Mouse (Mus musculus): ENCODE data around the gene Pcgf6. TPM values are rescaled to one million over a fixed set of nuclear protein-coding genes. Genes with fewer than 3 reads are reported as not detected.

Pcgf6 gene
- polyA plus RNA-seq, 1 experiment from 2014 or later, result 13.9 TPM

DNA sequence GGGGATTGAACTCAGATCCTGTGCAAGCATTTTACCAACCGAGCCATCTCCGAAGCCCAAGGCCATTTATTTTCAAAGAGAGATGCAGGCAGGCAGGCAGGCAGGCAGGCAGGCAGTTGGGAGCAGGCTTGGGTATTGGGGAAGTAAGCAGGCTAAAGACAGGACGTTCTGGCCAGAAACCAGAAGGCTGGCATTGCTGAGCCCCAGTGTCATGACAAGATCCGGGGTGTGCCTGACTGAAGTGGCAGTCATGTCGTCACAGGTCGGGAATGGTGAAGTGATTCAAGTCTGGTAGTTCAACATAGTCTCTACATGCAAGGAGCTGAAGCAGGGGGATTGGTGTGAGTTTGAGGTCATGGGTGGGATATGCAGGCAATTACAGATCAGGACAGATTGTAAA lies 63.1 kb downstream of the Pcgf6 start:
- H3K4me2 ChIP-seq (ENCODE audit: low read depth, low read length), result no peak overlapping the region
- H3K36me3 ChIP-seq (ENCODE audit: control insufficient read depth, insufficient read depth, low read length), result no peaks in the 10 kb centered on the region
- H3K9me3 ChIP-seq (ENCODE audit: control insufficient read depth, low read length), result no peaks in the 10 kb centered on the region
- ATAC-seq (ENCODE audit: low read depth) (no peak), DNase-seq (ENCODE audit: low spot score) (no peak)
- no peak overlapping the region for H3K9ac ChIP-seq (ENCODE audit: low read depth, low read length)
- no peak overlapping the region for H3K4me3 ChIP-seq (ENCODE audit: low read depth, low read length)
- 70% methylated on average over 6 of the region's 6 CpGs for WGBS
- 0 out of 2 replicates have a peak, but pooled peaks cover 8% of the 10 kb centered on the region for H3K4me1 ChIP-seq (ENCODE audit: control insufficient read depth, insufficient read depth, low read length)
- H3K27me3 ChIP-seq (replicated peaks; ENCODE audit: control insufficient read depth, insufficient read depth, low read length), result no peaks in the 10 kb centered on the region
- no peak overlapping the region for H3K27ac ChIP-seq (replicated peaks; ENCODE audit: low read depth, low read length)

DNA sequence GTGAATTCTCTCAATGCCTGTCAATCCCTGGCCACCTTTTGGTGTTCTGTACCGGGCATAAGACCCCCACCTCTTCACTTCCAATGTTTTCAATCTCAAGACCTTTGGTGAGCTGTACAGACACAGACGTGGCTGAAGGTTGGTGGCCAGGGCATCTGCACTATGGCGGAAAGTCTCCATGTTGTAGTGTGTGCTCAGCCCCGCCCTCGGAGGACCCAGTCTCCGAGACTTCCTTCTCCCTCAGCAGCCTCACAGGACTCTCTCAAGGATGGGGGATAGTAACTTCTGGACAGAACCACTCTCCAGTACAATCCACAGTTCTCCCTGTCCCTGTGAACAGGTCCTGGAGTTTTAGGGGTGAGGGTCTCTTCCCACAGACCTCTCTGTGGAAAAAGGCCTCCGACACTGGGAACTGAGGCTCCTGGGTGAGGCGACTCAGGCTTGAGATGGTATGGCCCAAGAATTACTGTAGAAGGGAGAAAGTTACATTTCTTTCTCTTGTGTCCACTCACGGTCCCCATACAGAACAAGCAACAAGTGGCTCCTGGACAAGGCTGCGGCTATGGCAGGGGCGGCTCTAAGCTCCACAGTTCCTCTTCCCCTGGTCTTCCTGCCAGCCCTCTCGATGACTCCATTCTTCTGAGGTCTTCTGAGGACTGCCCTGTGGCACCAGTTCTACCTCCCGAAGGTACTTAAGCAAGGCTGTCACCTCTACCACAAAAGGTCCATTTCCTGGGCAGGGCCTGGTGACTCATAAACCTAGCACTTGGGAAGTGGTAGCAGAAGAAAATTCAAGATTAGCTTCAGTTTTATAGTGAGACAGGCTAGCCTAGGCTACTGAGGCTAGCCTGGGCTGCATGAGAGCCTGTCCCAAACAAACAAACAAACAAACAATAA lies 65.7 kb downstream of the Pcgf6 start:
- ATAC-seq (ENCODE audit: low read depth) (no peak), DNase-seq (ENCODE audit: low spot score) (no peak)
- H3K4me2 ChIP-seq (ENCODE audit: low read depth, low read length), result no peak overlapping the region
- no peak overlapping the region for H3K4me3 ChIP-seq (ENCODE audit: low read depth, low read length)
- no peaks in the 10 kb centered on the region for H3K36me3 ChIP-seq (ENCODE audit: control insufficient read depth, insufficient read depth, low read length)
- H3K4me1 ChIP-seq (ENCODE audit: control insufficient read depth, insufficient read depth, low read length), result 0 out of 2 replicates have a peak, but pooled peaks cover 8% of the 10 kb centered on the region
- H3K9me3 ChIP-seq (ENCODE audit: control insufficient read depth, low read length), result no peaks in the 10 kb centered on the region
- whole genome bisulfite sequencing, result 83% methylated on average over 13 of the region's 13 CpGs
- H3K27ac ChIP-seq (replicated peaks; ENCODE audit: low read depth, low read length), result no peak overlapping the region
- H3K27me3 ChIP-seq (replicated peaks; ENCODE audit: control insufficient read depth, insufficient read depth, low read length), result no peaks in the 10 kb centered on the region
- no peak overlapping the region for H3K9ac ChIP-seq (ENCODE audit: low read depth, low read length)

DNA sequence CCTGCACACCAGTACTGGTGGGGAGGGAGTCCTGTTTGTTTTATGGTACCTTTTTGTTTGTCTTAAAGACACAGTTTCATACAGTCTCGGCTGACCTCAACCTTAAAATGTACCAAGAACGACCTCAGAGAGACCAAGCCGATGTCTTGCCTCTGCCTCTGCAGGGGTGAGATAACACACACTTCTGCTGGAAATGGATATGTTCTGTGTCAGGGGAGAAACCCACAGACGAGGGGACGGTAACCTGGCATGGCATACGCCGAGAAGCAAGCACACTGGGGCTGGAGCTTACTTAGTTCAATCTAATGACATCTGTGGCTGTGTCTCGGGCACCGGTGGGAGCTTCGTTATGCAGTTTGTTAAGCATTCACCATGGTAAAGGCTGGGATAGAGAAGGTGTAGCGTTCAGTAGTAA lies 66.7 kb downstream of the Pcgf6 start:
- Histone ChIP-seq H3K4me3 (ENCODE audit: low read depth, low read length) (no peak overlapping the region), H3K27ac (replicated peaks; ENCODE audit: low read depth, low read length) (no peak overlapping the region), H3K36me3 (ENCODE audit: control insufficient read depth, insufficient read depth, low read length) (no peaks in the 10 kb centered on the region), H3K4me1 (ENCODE audit: control insufficient read depth, insufficient read depth, low read length) (0 out of 2 replicates have a peak, but pooled peaks cover 8% of the 10 kb centered on the region), H3K9me3 (ENCODE audit: control insufficient read depth, low read length) (no peaks in the 10 kb centered on the region), H3K9ac (ENCODE audit: low read depth, low read length) (no peak overlapping the region), H3K27me3 (replicated peaks; ENCODE audit: control insufficient read depth, insufficient read depth, low read length) (no peaks in the 10 kb centered on the region), H3K4me2 (ENCODE audit: low read depth, low read length) (no peak overlapping the region; the same call in 1 of the 2 replicates)
- ATAC-seq (ENCODE audit: low read depth) (no peak), DNase-seq (ENCODE audit: low spot score) (no peak)
- 48% methylated on average over 11 of the region's 11 CpGs for WGBS

Other genes with a start within 250 kb of the Pcgf6 start
- gene Ina, start 36.2 kb downstream of the Pcgf6 start, polyA plus RNA-seq (2014; fragmentation: Nextera tagmentation; extraction: Ambion mirVana), result 17.6 and 17.9 TPM in 2 replicates
- gene Nt5c2, start 35.8 kb downstream of the Pcgf6 start, polyA plus RNA-seq (2014; fragmentation: Nextera tagmentation; extraction: Ambion mirVana), result 65.6 and 66.3 TPM in 2 replicates
- 6.6 and 7.7 TPM in 2 replicates for gene Taf5, start 16.8 kb upstream of the Pcgf6 start, polyA plus RNA-seq (2014; fragmentation: Nextera tagmentation; extraction: Ambion mirVana)
- 1,191 and 1,453 TPM in 2 replicates for gene Usmg5, start 39.7 kb upstream of the Pcgf6 start, polyA plus RNA-seq (2014; fragmentation: Nextera tagmentation; extraction: Ambion mirVana)
- gene Pdcd11, start 39.9 kb upstream of the Pcgf6 start, polyA plus RNA-seq (2014; fragmentation: Nextera tagmentation; extraction: Ambion mirVana), result 9.2 and 10.1 TPM in 2 replicates
- 4.3 and 4.9 TPM in 2 replicates for gene Calhm2, start 87.4 kb upstream of the Pcgf6 start, polyA plus RNA-seq (2014; fragmentation: Nextera tagmentation; extraction: Ambion mirVana)
- gene Calhm1, start 93.3 kb upstream of the Pcgf6 start, polyA plus RNA-seq (2014; fragmentation: Nextera tagmentation; extraction: Ambion mirVana), result not detected in 2 replicates
- not detected in 2 replicates for gene Calhm3, start 106.9 kb upstream of the Pcgf6 start, polyA plus RNA-seq (2014; fragmentation: Nextera tagmentation; extraction: Ambion mirVana)
- 7.1 and 8.2 TPM in 2 replicates for gene Neurl1a, start 127.9 kb upstream of the Pcgf6 start, polyA plus RNA-seq (2014; fragmentation: Nextera tagmentation; extraction: Ambion mirVana)

All from embryonic facial prominence, embryonic 14.5 days (tissue).